Mouse (Mus musculus) kidney, postnatal 36 days (tissue): ENCODE data around the gene Cdt1.
"Not testable (repeated sequence)": the region's sequence is repeated elsewhere in the genome, so short reads cannot be mapped to it uniquely, and the experiment has no call there.

Source experiments
- DNase-seq, 2 experiments: peaks; one replicate each; pipeline ENCODE4 v3.0.0; 2021 to 2022; ENCODE audit warnings: mixed read lengths in 2 of 2

Cdt1 gene

GRCm38 (mm10) chr8:122550234-122550994, 17.4 kb upstream of the Cdt1 start:
- DNase-seq = peak; percentile 54 to 75

- DNase-seq = no peak
Observed at GRCm38 (mm10) chr8:122550995-122551264, 16.9 kb upstream of the Cdt1 start.

- peak; percentile 92 to 99 for DNase-seq
Observed at GRCm38 (mm10) chr8:122551265-122552051, 16.4 kb upstream of the Cdt1 start, which contains the start of gene Piezo1. Piezo1 (minus strand) TSS chr8:122551329.

GRCm38 (mm10) chr8:122554786-122555185, 13.0 kb upstream of the Cdt1 start:
- DNase-seq = no peak

GRCm38 (mm10) chr8:122556030-122557009, 11.5 kb upstream of the Cdt1 start:
- peak; percentile 59 to 69 for DNase-seq

- DNase-seq = no peak
Observed at GRCm38 (mm10) chr8:122557248-122558038, 10.4 kb upstream of the Cdt1 start.

GRCm38 (mm10) chr8:122558671-122559349, 9.0 kb upstream of the Cdt1 start:
- peak in 1 of 2 experiments; percentile 61 for DNase-seq

GRCm38 (mm10) chr8:122561199-122561598, 6.6 kb upstream of the Cdt1 start:
- DNase-seq = no peak

GRCm38 (mm10) chr8:122564363-122565352, 3.2 kb upstream of the Cdt1 start:
- no peak for DNase-seq

- no peak for DNase-seq
Observed at GRCm38 (mm10) chr8:122566766-122567165, 1.0 kb upstream of the Cdt1 start.

GRCm38 (mm10) chr8:122568109-122568504, 292 bp downstream of the Cdt1 start:
- DNase-seq = no peak

- no peak for DNase-seq
Observed at GRCm38 (mm10) chr8:122568881-122569309, 1.1 kb downstream of the Cdt1 start.

GRCm38 (mm10) chr8:122569329-122569728, 1.5 kb downstream of the Cdt1 start:
- no peak for DNase-seq

- no peak for DNase-seq
Observed at GRCm38 (mm10) chr8:122569996-122570395, 2.2 kb downstream of the Cdt1 start.

GRCm38 (mm10) chr8:122571153-122571552, 3.3 kb downstream of the Cdt1 start:
- DNase-seq = no peak

GRCm38 (mm10) chr8:122571750-122572267, 4.0 kb downstream of the Cdt1 start:
- DNase-seq = no peak

- DNase-seq = peak; percentile 58 to 67
Observed at GRCm38 (mm10) chr8:122572751-122573150, 4.9 kb downstream of the Cdt1 start.

GRCm38 (mm10) chr8:122573176-122573575, 5.4 kb downstream of the Cdt1 start:
- not testable (repeated sequence) for DNase-seq

- DNase-seq = no peak
Observed at GRCm38 (mm10) chr8:122573577-122573976, 5.8 kb downstream of the Cdt1 start.

- DNase-seq = no peak
Observed at GRCm38 (mm10) chr8:122574264-122574663, 6.4 kb downstream of the Cdt1 start.
